Mouse (Mus musculus): Measurements from ENCODE around the gene Oaz3.

The Oaz3 gene

GRCm38 (mm10) chr3:94456529-94457000 lies 12.8 kb upstream of the Oaz3 start:
- DNase-seq (ENCODE audit: low spot score), result peak; percentile 87

- no peak for DNase-seq (ENCODE audit: low spot score)
Measured at GRCm38 (mm10) chr3:94449377-94449776, 5.7 kb upstream of the Oaz3 start.

GRCm38 (mm10) chr3:94442951-94443596 lies 641 bp downstream of the Oaz3 start, which contains the start of gene Mrpl9:
Mrpl9 (plus strand) TSS chr3:94443318.
- peak; percentile 91 for DNase-seq (ENCODE audit: low spot score)

- no peak for DNase-seq (ENCODE audit: low spot score)
Measured at GRCm38 (mm10) chr3:94441182-94441581, 2.5 kb downstream of the Oaz3 start.

- no peak for DNase-seq (ENCODE audit: low spot score)
Measured at GRCm38 (mm10) chr3:94436420-94436819, 7.3 kb downstream of the Oaz3 start.

GRCm38 (mm10) chr3:94434305-94434704 lies 9.4 kb downstream of the Oaz3 start:
- DNase-seq (ENCODE audit: low spot score), result no peak

- DNase-seq (ENCODE audit: low spot score), result no peak
Measured at GRCm38 (mm10) chr3:94430980-94431379, 12.7 kb downstream of the Oaz3 start.

GRCm38 (mm10) chr3:94413031-94413679 lies 30.6 kb downstream of the Oaz3 start, which contains the start of gene Tdrkh:
Tdrkh (plus strand) TSS chr3:94413273.
- peak; percentile 96 for DNase-seq (ENCODE audit: low spot score)

- DNase-seq (ENCODE audit: low spot score), result no peak
Measured at GRCm38 (mm10) chr3:94412530-94412929, 31.2 kb downstream of the Oaz3 start.

GRCm38 (mm10) chr3:94405561-94405960 lies 38.2 kb downstream of the Oaz3 start:
- DNase-seq (ENCODE audit: low spot score), result peak; percentile 72

GRCm38 (mm10) chr3:94404366-94405054 lies 39.2 kb downstream of the Oaz3 start:
- no peak for DNase-seq (ENCODE audit: low spot score)

GRCm38 (mm10) chr3:94402451-94402850 lies 41.3 kb downstream of the Oaz3 start:
- no peak for DNase-seq (ENCODE audit: low spot score)

- DNase-seq (ENCODE audit: low spot score), result no peak
Measured at GRCm38 (mm10) chr3:94399663-94400310, 43.9 kb downstream of the Oaz3 start.

GRCm38 (mm10) chr3:94398943-94399481 lies 44.7 kb downstream of the Oaz3 start:
- no peak for DNase-seq (ENCODE audit: low spot score)

GRCm38 (mm10) chr3:94398217-94398616 lies 45.5 kb downstream of the Oaz3 start, which contains the start of gene Lingo4:
Lingo4 (plus strand) TSS chr3:94398517.
- no peak for DNase-seq (ENCODE audit: low spot score)

GRCm38 (mm10) chr3:94396851-94397250 lies 46.9 kb downstream of the Oaz3 start:
- DNase-seq (ENCODE audit: low spot score), result no peak

- DNase-seq (ENCODE audit: low spot score), result no peak
Measured at GRCm38 (mm10) chr3:94396336-94396735, 47.4 kb downstream of the Oaz3 start.

GRCm38 (mm10) chr3:94393049-94393448 lies 50.7 kb downstream of the Oaz3 start:
- DNase-seq (ENCODE audit: low spot score), result no peak

- DNase-seq (ENCODE audit: low spot score), result no peak
Measured at GRCm38 (mm10) chr3:94392128-94392527, 51.6 kb downstream of the Oaz3 start.

- DNase-seq (ENCODE audit: low spot score), result no peak
Measured at GRCm38 (mm10) chr3:94391001-94391400, 52.7 kb downstream of the Oaz3 start.

- DNase-seq (ENCODE audit: low spot score), result no peak
Measured at GRCm38 (mm10) chr3:94389420-94389819, 54.3 kb downstream of the Oaz3 start.

GRCm38 (mm10) chr3:94388047-94388446 lies 55.7 kb downstream of the Oaz3 start:
- DNase-seq (ENCODE audit: low spot score), result no peak

Data from lung, postnatal 25 days (tissue).